Mouse (Mus musculus): ENCODE data around the gene Nox4.
A peak's percentile ranks its signal among the peaks of the same experiment; 100 is the strongest.

The Nox4 gene

DNA sequence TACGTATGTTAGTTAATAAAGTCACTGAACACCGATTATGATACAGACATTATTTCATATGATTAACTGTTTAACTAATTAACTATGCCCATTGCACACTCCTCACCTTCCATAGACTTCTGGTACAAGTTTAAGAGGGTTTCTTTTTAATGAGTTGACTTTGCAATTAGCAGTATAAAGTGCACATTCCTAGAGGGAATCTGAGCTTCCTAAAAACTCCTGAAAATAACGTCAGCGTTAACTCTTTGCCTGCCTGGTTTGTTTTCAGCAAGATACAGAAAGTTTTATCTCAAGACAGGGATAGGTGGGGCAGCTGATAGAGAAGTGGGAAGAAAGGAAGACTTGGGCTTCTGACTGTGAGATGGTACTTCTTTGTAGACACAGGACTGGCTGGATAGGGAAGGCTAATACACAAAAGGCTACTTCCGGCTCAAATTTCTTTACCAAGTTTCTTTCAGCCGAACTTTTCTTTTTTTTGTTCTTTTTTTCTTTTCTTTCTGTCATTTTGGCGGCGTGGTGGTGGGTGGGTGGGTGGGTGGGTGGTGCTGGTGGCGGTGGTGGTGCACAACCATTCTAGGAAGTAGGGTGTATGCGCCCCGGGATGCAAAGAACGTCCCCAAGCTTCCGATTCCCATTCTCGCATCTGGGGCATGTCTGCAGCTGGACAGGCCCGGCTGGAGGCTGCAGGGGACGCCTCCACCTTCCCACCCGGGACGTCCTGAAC is at the start of gene Nox4:
TSS of gene Nox4 (plus strand) at position 241 of the 724 bp plus-strand sequence.
- no peak for DNase-seq

DNA sequence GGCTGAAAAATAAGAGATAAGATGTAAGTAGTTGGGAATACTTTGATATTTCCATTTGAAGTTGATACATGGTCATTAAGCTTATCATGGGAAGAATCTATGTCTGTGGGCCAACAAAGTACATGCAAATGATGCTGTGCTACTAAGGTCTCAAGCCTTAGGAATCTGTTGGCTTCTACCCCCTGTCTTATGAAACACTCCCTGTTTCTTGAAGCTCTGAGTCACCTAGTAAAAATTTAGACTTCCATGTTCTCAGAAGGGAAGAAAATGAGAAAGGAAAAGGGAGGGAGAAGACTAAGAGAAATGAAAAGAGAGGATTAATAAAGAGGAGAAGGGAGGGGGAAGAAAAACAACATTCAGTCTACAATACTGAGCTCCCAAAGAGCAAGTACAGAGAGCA is 41.1 kb upstream of the Nox4 start:
- no peak for DNase-seq

DNA sequence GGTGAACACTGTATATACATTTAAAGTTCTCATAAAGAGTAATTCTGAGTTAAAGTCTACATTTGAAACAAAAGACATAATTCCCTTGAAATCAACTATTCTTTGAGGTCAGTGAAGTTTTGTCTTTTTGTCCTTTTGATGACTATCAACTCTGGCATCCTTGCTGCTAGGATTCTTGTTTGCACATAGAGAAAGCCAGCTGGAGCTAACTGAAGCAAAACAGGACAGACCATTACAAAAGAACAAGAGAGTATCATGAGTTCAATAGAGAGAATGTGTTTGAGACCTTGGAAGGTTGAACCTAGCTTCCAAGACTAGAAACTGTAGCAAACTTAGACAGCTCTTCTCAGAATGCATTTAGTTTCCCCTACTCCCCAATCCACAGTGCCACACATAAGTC is 24.2 kb upstream of the Nox4 start:
- no peak for DNase-seq

DNA sequence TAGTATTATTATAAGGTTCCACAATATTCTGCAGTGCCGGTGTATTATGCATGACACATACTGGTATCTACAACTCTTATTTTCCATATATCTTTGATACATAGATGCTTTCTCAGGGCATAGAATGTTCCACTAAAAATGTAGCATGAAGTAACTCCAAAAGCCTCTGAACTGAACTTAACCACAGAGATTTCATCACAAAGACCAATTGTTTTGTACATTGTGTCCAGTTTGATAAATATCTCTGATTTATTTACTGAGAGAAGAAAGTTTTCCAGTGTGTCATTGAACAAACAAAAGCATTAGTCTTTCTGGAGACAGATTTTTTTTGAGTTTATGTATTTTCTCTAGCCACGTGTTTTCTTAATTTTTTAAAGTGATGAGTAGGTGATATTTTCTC is 23.1 kb upstream of the Nox4 start:
- DNase-seq = no peak

DNA sequence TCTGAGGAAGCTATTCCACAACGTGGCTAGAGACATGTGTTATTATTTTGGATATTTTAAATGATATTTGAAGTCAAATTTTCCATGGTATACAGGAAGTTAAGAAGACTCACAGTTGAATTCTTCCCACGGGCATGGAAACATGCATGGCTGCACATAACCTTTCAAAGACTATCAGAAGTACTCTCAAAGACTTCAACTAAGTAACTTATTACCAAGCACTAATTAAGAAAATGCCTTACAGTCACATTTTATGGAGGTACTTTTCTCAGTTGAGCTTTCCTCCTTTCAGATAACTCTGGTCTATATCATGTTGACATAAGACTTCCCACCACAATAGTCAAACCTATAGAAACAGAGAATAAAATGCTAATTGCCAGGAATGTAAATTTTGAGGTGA is 20.3 kb upstream of the Nox4 start:
- DNase-seq = no peak

DNA sequence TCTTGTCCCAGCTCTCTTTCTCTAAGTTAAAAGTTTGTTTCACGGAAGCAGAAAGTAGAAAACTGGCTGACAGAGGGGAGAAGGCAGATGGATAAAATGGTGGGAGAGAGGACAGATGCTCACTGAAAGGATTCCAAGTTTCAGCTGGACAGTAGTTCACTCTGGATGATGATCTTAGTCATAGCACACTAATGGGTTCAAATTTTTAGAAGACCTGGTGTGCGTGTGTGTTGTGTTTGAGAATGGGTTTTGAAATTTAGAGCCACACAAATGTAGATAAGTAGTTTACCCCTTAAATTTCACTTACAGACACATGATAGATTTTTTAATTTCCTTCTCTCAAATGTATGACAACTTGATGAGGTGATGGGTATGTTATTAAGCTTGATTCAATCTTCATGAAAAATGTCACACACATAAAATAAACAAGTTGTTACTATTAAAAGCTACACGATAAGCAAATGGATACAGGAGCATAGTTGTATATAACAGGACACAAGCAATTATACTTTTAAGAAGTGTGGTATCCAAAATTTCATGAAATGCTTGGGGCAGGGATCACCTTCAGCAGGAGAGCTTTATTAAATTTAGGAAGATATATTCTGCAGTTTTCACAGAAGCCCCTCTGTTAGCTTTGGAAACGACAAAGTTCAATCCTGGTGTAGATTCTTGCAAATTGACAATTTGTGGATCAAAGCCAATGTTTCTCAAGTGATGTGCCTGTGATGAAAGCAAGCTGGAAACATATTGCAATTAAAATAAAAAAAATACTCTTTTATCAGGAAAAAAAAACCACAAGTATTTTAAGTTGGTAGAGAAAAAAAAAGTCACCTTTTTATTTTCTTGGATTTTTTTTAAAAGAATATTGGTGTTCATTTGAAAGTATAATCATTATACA is 18.6 kb upstream of the Nox4 start:
- no peak for DNase-seq

DNA sequence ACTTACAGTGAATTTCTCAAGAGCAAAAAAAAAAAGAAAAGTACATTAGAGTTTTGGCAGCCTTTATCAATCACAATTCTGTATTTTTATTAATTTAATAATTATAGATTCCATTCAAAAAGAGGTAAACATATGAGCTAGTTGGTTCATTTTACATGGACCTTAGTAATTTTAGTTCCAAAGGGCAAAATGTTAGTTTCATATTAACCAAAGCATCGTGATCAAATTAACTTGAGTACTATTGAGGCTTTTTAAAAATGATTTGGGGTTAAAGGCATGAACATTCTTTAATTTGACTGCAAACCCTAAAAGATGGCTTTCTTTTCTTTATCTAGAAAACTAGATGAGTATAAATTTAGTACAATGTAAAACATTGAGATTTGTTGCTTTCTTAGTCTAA is 16.4 kb upstream of the Nox4 start:
- DNase-seq = no peak

DNA sequence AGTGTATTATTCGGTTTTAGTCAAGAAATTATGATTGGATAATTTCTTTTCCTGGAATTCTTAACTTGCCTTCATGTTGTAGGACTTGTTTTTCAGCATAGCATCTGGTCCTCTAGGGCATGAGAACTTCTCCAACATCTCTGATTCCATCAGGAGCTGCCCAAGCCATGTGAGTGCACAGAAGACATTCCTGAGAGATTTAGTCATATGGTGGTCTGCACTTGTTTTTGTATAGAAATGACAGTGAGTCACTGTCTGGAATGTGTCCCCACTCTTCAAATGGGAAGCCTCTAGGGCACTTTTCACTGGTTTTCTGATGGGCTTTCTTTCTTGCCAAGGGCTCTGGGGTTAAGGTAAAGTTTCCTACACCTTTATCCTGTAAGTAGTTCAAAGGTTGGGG is 4.8 kb upstream of the Nox4 start:
- no peak for DNase-seq

DNA sequence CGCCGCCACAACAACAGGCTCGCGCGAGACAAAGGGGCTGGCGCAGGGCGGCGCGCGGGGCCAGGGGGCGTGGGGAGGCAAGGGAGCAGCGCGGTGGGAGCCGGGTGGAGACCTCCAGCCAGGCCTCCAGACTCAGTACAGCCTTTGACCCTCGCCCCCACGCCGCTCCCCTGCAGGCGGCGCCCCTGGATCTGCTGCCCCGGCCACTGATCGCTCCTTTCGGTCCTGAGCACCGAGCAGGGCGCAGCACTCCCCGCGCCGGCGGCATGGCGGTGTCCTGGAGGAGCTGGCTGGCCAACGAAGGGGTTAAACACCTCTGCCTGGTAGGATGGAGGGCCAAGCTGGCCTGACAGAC is 661 bp downstream of the Nox4 start:
- no peak for DNase-seq

DNA sequence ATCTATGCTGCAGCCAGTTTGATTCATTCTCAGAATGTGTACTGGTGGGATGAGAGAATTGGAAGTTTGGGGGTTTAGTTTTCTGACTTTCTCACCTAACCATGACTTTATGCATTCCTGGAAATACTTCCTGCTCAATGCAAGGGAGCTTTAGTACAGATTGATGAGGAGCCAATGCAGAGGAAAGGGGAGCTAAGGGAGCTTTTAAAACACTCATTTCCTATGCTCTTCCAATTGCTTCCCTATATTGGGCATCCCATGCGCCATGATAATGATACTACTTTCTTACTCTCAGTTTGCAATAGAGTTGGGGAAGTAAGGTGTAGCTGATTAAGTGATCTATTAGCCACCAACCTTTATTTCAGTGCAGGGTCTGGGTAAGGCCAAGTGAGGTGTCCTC is 1.0 kb downstream of the Nox4 start:
- no peak for DNase-seq

DNA sequence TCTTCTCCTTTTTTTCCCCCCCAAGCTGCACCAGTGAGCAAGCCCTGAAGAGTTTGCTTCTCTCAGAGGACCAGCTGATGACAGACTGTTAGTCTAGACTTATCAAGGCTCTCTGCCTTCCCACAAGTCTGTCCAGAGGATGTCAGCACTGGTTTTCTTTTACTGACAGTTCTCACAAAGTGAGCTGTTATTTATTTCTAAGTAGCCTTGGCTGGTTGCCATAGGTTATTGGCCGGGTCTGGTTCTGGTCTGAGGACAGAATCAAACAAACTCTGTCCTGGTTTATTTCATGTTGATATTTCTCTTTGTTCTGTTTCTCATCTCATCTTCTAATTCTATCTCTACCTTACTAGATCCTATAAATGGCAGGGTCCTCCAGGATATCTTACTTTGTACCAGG is 2.0 kb downstream of the Nox4 start:
- DNase-seq = no peak

DNA sequence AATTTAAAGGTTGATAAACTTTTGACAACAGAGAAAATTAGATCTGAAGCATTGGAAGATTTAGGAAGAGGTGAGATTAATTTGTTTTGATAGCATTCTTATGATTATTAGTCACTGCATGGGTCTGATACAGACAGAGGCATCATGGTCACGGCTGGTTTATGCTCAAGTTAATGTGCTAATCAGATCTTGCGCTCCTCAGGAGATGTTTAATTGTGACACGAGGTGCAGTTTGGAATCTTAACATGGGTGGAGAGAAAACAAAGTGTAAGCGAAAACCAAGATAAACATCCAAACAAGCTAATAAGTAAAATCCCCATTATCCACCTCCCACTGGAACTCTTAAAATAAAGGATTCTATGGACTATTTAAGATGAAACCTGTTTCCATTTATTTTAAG is 6.2 kb downstream of the Nox4 start:
- no peak for DNase-seq

DNA sequence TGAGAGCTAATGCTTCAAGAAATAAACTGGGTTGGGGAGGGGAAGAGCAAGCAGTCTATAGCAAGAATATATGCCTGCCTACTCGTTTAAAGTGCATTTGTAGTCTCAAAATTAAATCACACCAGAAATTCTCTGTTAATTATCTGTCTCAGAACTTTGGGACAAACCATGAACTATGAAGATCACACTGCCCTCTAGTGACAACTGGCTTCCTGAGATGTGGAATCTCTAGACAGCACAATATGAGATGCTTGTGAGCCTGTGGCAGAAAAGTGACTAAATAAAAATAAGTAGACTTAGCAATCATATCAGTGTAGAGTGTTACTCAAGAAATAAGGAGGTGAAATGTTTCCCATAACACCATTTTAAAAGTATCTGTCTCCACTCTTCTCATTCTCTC is 31.3 kb downstream of the Nox4 start:
- peak; percentile 26 for DNase-seq

DNA sequence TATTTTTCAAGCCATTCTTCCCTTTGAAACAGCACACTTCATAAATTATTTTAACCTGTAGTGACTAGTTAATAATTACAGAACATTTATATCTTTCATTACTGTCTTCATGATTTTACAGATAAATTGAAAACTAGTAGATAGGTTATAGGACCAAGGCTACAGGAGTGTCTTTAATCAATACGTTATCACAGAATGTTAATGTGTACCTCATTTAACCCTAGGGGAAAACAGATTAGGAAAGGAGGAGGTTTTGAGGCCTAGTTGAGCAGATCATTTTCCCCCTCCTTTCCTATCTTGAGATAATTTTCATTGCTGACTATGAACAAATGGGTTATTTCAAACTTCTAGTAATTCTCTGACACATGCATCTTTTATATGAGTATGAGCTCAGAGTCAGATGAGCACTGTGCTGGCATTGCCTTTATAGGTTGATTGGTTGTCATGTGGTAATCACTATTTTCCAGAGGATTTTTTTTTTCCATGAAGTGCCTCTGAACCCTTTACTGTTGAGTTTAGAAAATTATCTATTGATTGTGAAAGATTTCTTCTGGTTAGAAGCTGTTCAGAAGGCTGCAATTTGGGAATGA is 57.9 kb downstream of the Nox4 start:
- no peak for DNase-seq

DNA sequence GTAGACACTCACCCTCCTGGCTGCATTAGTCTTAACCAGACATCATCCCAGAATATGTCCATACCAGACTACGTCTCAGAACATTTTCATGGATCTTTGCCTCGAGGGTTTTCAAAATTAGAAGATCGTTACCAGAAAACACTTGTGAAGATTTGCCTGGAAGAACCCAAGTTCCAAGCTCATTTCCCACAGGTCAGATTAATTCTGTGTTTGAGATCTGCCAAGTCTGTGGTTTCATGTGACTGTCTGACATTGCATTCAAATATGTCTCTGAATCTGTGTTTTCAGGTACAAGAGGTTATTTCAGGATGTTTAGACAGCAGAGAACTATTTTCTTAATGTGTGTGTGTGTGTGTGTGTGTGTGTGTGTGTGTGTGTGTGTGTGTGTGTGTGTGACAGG is 75.7 kb downstream of the Nox4 start:
- no peak for DNase-seq

DNA sequence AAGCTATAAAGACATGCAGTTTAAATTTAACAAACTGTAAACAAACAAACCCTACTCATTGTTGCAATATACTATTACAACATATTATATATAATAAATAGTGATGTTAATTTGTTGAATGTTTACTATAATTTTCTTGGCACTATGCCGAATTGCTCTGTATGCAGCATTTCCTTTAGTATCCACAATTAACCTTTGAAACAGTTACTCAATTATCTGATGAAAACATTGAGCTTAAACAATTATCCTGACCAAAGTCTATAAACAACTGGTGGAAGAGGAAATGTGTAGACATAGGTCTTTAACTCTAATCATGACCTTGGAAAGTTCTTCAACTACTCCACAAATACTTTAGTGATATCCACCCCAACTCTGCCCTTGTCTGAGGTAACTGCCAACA is 76.2 kb downstream of the Nox4 start:
- no peak for DNase-seq

DNA sequence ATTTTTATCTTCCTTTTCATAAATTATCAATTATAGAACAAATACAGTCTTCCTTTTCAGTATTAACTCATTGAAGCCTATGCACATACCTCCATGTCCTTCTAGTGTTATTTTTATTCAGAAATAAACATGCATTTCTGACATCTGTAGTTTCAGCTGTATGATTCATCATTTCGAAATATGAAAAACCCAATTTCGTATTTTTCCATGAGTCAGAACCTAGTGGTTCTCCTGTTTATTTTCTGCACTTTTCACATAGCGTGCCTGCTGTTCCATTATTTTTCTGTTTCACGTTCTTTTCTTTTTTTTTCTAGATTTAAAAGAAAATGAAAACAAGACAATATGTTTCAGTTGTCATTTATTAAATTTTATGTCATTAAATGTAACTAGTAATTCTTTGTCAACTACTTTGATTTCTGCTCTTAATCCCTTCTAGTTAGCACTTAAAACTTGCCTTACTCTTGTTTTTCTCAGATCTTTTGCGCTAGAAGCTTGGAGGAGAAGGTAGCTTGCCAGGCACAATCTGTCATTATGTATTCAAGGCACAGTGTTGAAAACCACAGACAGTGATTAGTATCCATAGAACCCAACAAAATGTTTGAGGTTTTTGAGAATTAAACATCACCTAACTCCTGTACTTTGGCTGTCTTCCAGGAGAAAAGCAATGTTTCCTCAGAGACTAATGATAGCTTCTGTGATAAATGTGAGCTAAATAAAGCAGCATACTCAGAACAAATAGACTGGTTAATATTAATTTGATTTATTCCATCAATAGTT is 85.1 kb downstream of the Nox4 start:
- no peak for DNase-seq

DNA sequence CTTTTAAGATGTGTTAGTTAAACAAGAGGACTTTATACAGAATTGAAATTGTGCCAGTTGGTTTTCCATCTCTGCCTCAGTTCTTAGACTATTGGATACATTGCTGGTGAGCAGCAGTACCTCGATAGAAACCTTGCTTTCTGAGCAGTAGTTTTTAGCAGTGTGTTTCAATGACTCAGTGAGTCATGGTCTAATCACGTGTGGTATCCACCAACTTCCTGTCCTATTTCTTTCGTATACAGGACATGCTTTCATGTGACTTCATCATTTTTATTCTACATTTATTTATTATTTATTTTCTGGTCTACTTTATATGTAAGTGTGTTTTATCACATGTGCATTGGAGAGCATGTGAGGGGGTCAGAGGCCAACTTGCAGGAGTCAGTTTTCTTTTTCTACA is 99.7 kb downstream of the Nox4 start:
- no peak for DNase-seq

DNA sequence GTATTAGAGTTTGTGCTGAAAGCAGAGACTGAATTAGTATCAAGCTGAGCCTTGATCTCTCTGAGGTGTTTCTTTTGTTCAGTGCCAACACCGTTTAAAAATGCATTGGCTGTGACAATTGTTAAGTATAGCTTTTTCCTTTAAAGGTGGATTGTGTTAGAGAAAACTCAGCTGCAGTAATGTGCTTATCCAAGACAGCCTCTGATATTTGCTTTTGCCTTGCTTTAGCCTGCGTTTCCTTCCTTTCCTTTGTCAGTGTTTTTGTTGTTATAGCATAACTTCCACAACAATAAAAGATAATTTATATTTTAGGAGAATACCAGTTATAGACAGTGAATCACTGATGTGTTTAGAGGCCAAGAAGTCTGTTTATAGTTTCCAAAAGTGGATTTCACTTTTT is 106.9 kb downstream of the Nox4 start:
- DNase-seq = no peak

DNA sequence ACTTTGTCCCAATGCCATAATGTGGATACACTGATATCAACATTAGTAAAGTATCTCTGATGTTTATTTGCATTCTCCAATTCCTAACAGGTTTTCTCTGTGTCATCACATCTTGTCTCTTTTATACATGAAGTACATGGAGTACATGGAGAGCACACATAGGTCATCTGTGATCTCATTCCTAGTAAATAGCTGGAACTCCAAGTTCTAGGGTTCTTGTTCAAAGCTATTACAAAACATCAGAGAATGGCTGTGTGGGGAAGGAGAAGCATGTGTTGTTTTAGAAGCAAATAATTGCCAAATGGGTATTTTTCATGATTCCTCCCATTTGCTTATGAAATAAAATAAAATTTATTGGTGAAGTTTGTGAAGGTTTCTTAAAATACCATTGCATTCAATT is 121.9 kb downstream of the Nox4 start:
- no peak for DNase-seq

DNA sequence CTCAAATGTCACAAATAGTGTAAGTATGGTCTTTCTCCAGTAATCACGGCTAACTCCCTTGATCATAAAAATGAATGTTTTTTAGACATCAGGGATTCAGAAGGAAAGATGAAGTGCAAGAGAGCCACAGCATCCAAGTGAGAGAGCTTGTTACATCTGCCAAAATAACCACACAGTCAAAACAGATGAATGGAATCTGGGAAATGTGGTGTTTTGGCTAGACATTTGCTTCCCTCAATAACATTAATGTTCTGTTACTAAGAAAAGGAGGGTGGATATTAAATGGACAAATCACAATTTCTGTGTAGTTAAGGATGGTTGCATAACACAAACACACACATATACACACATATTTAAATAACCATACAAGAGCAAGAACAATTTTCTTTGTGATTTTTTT is 123.2 kb downstream of the Nox4 start:
- no peak for DNase-seq

DNA sequence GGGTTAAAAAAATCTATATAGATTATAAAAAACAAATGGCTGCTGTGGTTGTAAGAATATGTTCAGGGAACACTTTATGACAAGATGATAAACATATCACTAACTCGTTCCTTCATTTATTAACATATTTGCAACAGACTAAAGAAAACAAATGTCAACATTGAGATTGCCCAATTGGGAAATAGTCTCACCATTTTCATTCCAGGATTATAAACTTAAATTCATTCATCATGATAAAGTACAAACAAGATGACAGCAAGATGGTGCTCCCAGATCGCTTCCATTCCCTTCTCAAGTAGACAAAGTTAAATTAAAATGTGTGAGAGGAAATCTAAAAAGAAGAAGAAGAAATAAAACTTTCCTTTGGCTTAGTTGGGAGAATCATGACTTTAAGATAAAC is 124.9 kb downstream of the Nox4 start:
- no peak for DNase-seq

DNA sequence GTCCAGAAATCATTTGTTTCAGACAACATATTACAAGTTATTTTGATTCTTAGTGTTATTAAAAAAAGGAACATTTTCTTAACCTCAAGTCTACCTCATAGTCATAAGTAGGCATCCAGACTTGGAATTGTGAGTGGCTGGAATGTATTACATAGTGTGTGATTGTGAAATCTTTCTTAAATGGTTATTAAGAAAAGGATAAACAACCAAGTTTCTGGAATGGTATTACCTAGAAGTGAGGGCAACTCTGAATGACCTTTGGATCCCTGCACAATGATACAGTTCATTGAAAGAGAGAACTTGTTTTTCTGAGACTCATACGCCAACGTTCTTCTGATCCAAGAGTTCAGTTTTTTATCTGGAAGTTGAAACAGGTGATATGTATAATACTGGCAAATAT is 125.4 kb downstream of the Nox4 start:
- no peak for DNase-seq

DNA sequence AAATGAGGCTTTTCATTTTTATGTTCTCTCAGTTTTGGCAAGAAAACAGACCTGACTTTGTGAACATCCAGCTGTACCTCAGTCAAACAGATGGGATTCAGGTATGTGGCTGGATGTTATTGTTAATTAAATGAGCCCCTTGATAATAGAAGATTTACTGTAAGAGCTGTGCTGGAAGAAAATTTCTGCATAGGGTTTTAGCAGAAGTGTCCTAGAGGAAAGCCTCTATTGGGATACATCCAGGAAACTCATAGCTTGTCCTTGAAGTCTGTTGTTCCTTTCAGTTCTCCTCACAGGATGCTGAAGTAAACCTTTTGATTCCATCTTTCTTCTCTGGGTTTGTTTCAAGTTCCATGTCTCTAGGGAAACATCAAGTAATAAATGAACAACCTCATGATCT is 128.4 kb downstream of the Nox4 start:
- DNase-seq = no peak

Data from layer of hippocampus, adult 9-11 months (tissue).